Mouse (Mus musculus) lung, adult 2 months (tissue): ENCODE data around the gene Zkscan16. TPM values are rescaled to one million over a fixed set of nuclear protein-coding genes. Genes with fewer than 3 reads are reported as not detected.

ENCODE experiments used
- DNase-seq: peaks from one replicate; pipeline ENCODE4 v3.0.0; 2022
- H3K4me1 ChIP-seq: fragments of 200-500 bp; 2 replicates; pipeline ENCODE4 v1.6.1; 2011; ENCODE audit warnings: low read length; ENCODE audit not compliant: control insufficient read depth, insufficient read depth
- H3K4me3 ChIP-seq: fragments of 200-500 bp; replicated peaks from 2 replicates; pipeline ENCODE3; 2011; ENCODE audit warnings: low read depth, mild to moderate bottlenecking, control low read depth, low read length; ENCODE audit errors: extremely low read depth
- CTCF ChIP-seq: fragments of 200-500 bp; IDR thresholded peaks from 2 replicates; pipeline ENCODE4 v1.5.1; 2011; ENCODE audit warnings: mild to moderate bottlenecking, low read length, control low read depth; ENCODE audit not compliant: insufficient read depth
- POLR2A ChIP-seq: fragments of 200-500 bp; IDR thresholded peaks from 2 replicates; pipeline ENCODE4 v1.6.1; 2011; ENCODE audit warnings: low read depth, mild to moderate bottlenecking, control low read depth, low read length, borderline replicate concordance; ENCODE audit errors: extremely low read depth
- WGBS: fragments of 180-500 bp; shearing (Covaris S2); methylation state at CpG from one replicate; pipeline ENCODE4 v1.1.7; 2018; 5-methylcytosine and 5-hydroxymethylcytosine counted together
- polyA plus RNA-seq: library from polyadenylated mRNA; depleted of rRNA; stranded (reverse); fragments of >200 nt; gene quantifications from 2 replicates; pipeline ENCODE4 v1.2.3, GENCODE M21; 2012

The Zkscan16 gene
- polyA plus RNA-seq, 1 experiment, result not detected

GRCm38 (mm10) chr4:58992195-58992594, 48.8 kb downstream of the Zkscan16 start:
- no peak for DNase-seq
- Histone ChIP-seq H3K4me1 (no peaks in the 10 kb centered on the region), H3K4me3 (no peak overlapping the region)
- 65% methylated on average over 5 of the region's 5 CpGs for WGBS
- TF ChIP-seq POLR2A (no peak), CTCF (no peak)

GRCm38 (mm10) chr4:58994762-58995161, 51.3 kb downstream of the Zkscan16 start, which contains the start of gene Dnajc25:
Dnajc25 (plus strand) TSS chr4:58995062.
- 68% methylated on average over 4 of the region's 4 CpGs for WGBS
- DNase-seq, result no peak
- TF ChIP-seq POLR2A (no peak), CTCF (no peak)
- no peak within 1 kb of the TSS for H3K4me3 ChIP-seq
- H3K4me1 ChIP-seq, result no peaks in the 10 kb centered on the region

- TF ChIP-seq CTCF, result no peak
- TF ChIP-seq POLR2A, result no peak
- DNase-seq, result no peak
These were observed 51.8 kb downstream of the Zkscan16 start for GRCm38 (mm10) chr4:58995251-58995693.

GRCm38 (mm10) chr4:58997081-58997480, 53.7 kb downstream of the Zkscan16 start:
- WGBS, result 40% methylated on average over 5 of the region's 5 CpGs
- DNase-seq, result no peak
- TF ChIP-seq POLR2A (no peak), CTCF (no peak)
- Histone ChIP-seq H3K4me1 (no peaks in the 10 kb centered on the region), H3K4me3 (no peak overlapping the region)

More at GRCm38 (mm10) chr4:58995251-58995693, 51.8 kb downstream of the Zkscan16 start:
- no peaks in the 10 kb centered on the region for H3K4me1 ChIP-seq
- H3K4me3 ChIP-seq, result no peak overlapping the region
- 61% methylated on average over 8 of the region's 8 CpGs for WGBS

- 94% methylated on average over 1 of the region's 1 CpGs for WGBS
- H3K4me3 ChIP-seq, result no peak overlapping the region
- TF ChIP-seq POLR2A (no peak), CTCF (no peak)
- H3K4me1 ChIP-seq, result no peaks in the 10 kb centered on the region
- no peak for DNase-seq
These were observed 55.3 kb downstream of the Zkscan16 start for GRCm38 (mm10) chr4:58998688-58999087.

GRCm38 (mm10) chr4:58999686-59000085, 56.3 kb downstream of the Zkscan16 start:
- TF ChIP-seq CTCF, result peak; percentile 89
- no peak for TF ChIP-seq POLR2A
- H3K4me1 ChIP-seq, result peaks cover 4% of the 10 kb centered on the region; the same call in 1 of the 2 replicates
- no peak overlapping the region for H3K4me3 ChIP-seq
- DNase-seq, result peak; percentile 60
- 2% methylated on average over 2 of the region's 2 CpGs for WGBS

GRCm38 (mm10) chr4:59000614-59001013, 57.2 kb downstream of the Zkscan16 start:
- 5% methylated on average over 2 of the region's 2 CpGs for WGBS

GRCm38 (mm10) chr4:59002948-59003805, 59.7 kb downstream of the Zkscan16 start, which contains the start of gene Gm20503:
Gm20503 (plus strand) TSS chr4:59003210.
- peak; percentile 86 for DNase-seq
- TF ChIP-seq POLR2A (peak; percentile 71; the same call in 1 of the 2 replicates), CTCF (no peak)
- Histone ChIP-seq H3K4me3 (peak within 1 kb of the TSS; percentile 73), H3K4me1 (peaks cover 7% of the 10 kb centered on the region)
- under 1% methylated on average over 89 of the region's 89 CpGs for WGBS

More at GRCm38 (mm10) chr4:59000614-59001013, 57.2 kb downstream of the Zkscan16 start:
- Histone ChIP-seq H3K4me3 (no peak overlapping the region), H3K4me1 (peaks cover 5% of the 10 kb centered on the region; the same call in 1 of the 2 replicates)
- TF ChIP-seq POLR2A (no peak), CTCF (peak; percentile 44)
- no peak for DNase-seq

- TF ChIP-seq CTCF, result no peak
- H3K4me1 ChIP-seq, result peaks cover 7% of the 10 kb centered on the region
- H3K4me3 ChIP-seq, result peak overlapping the region; percentile 73
- no peak for DNase-seq
- WGBS, result 21% methylated on average over 7 of the region's 7 CpGs
These were observed 60.4 kb downstream of the Zkscan16 start for GRCm38 (mm10) chr4:59003806-59004200.
